Mouse (Mus musculus): Measurements from ENCODE around the gene Gm21983. TPM values are rescaled to one million over a fixed set of nuclear protein-coding genes. Genes with fewer than 3 reads are reported as not detected.
A peak's percentile ranks its signal among the peaks of the same experiment; 100 is the strongest.

Gm21983 gene
- polyA plus RNA-seq (2015; fragmentation: Nextera tagmentation; extraction: Ambion mirVana) = 0.54 and 0.72 TPM in 2 replicates

- Histone ChIP-seq H3K4me3 (ENCODE audit: low read depth, low read length) (no peak within 1 kb of the TSS), H3K9ac (ENCODE audit: low read depth, low read length) (no peak within 1 kb of the TSS), H3K27ac (ENCODE audit: low read length) (peak within 1 kb of the TSS; percentile 47), H3K9me3 (replicated peaks; ENCODE audit: control insufficient read depth, low read length, poor library complexity, severe bottlenecking) (no peaks in the 10 kb centered on the region), H3K4me2 (ENCODE audit: low read length) (no peak within 1 kb of the TSS), H3K27me3 (ENCODE audit: control insufficient read depth, insufficient read depth, low read depth, low read length) (no peaks in the 10 kb centered on the region), H3K4me1 (ENCODE audit: control insufficient read depth, insufficient read depth, low read length) (peaks cover 9% of the 10 kb centered on the region), H3K36me3 (ENCODE audit: control insufficient read depth, insufficient read depth, low read length) (peaks cover 15% of the 10 kb centered on the region)
- ATAC-seq = no peak
- WGBS = 69% methylated on average over 14 of the region's 14 CpGs
These were observed at the start of gene Gm21983, which contains the start of gene Mia for GRCm38 (mm10) chr7:27180837-27181695. Gene Gm21983, minus strand, starts transcription at chr7:27181086. Gene Mia, minus strand, starts transcription at chr7:27181157.

- Histone ChIP-seq H3K27ac (ENCODE audit: low read length) (peak overlapping the region; percentile 84), H3K36me3 (ENCODE audit: control insufficient read depth, insufficient read depth, low read length) (no peaks in the 10 kb centered on the region), H3K4me2 (ENCODE audit: low read length) (peak overlapping the region; percentile 99), H3K9me3 (replicated peaks; ENCODE audit: control insufficient read depth, low read length, poor library complexity, severe bottlenecking) (no peaks in the 10 kb centered on the region), H3K9ac (ENCODE audit: low read depth, low read length) (peak overlapping the region; percentile 80), H3K4me3 (ENCODE audit: low read depth, low read length) (peak overlapping the region; percentile 71), H3K27me3 (ENCODE audit: control insufficient read depth, insufficient read depth, low read depth, low read length) (no peaks in the 10 kb centered on the region), H3K4me1 (ENCODE audit: control insufficient read depth, insufficient read depth, low read length) (peaks cover 54% of the 10 kb centered on the region)
- 15% methylated on average over 6 of the region's 6 CpGs for WGBS
- no peak for ATAC-seq
These were observed 48.0 kb upstream of the Gm21983 start for GRCm38 (mm10) chr7:27228865-27229264.

- H3K4me1 ChIP-seq (ENCODE audit: control insufficient read depth, insufficient read depth, low read length) = peaks cover 54% of the 10 kb centered on the region
- peak within 1 kb of the TSS; percentile 84 for H3K27ac ChIP-seq (ENCODE audit: low read length)
- H3K4me2 ChIP-seq (ENCODE audit: low read length) = peak within 1 kb of the TSS; percentile 99
- no peaks in the 10 kb centered on the region for H3K27me3 ChIP-seq (ENCODE audit: control insufficient read depth, insufficient read depth, low read depth, low read length)
- WGBS = under 1% methylated on average over 46 of the region's 49 CpGs
- H3K4me3 ChIP-seq (ENCODE audit: low read depth, low read length) = peak within 1 kb of the TSS; percentile 71
- H3K36me3 ChIP-seq (ENCODE audit: control insufficient read depth, insufficient read depth, low read length) = no peaks in the 10 kb centered on the region
- ATAC-seq = peak; percentile 73
- H3K9ac ChIP-seq (ENCODE audit: low read depth, low read length) = peak within 1 kb of the TSS; percentile 80
- no peaks in the 10 kb centered on the region for H3K9me3 ChIP-seq (replicated peaks; ENCODE audit: control insufficient read depth, low read length, poor library complexity, severe bottlenecking)
These were observed 47.5 kb upstream of the Gm21983 start, which contains the start of gene Itpkc for GRCm38 (mm10) chr7:27228281-27228821. Gene Itpkc, minus strand, starts transcription at chr7:27228661.

GRCm38 (mm10) chr7:27227676-27228075, 46.8 kb upstream of the Gm21983 start:
- H3K36me3 ChIP-seq (ENCODE audit: control insufficient read depth, insufficient read depth, low read length) = no peaks in the 10 kb centered on the region
- 2% methylated on average over 10 of the region's 10 CpGs for WGBS
- H3K9ac ChIP-seq (ENCODE audit: low read depth, low read length) = peak overlapping the region; percentile 80
- peak; percentile 7; the same call in 1 of the 2 replicates for ATAC-seq
- H3K27ac ChIP-seq (ENCODE audit: low read length) = peak overlapping the region; percentile 84; the same call in 1 of the 2 replicates
- peaks cover 56% of the 10 kb centered on the region for H3K4me1 ChIP-seq (ENCODE audit: control insufficient read depth, insufficient read depth, low read length)
- no peaks in the 10 kb centered on the region for H3K27me3 ChIP-seq (ENCODE audit: control insufficient read depth, insufficient read depth, low read depth, low read length)
- H3K4me3 ChIP-seq (ENCODE audit: low read depth, low read length) = peak overlapping the region; percentile 71
- no peaks in the 10 kb centered on the region for H3K9me3 ChIP-seq (replicated peaks; ENCODE audit: control insufficient read depth, low read length, poor library complexity, severe bottlenecking)
- peak overlapping the region; percentile 99 for H3K4me2 ChIP-seq (ENCODE audit: low read length)

- H3K9me3 ChIP-seq (replicated peaks; ENCODE audit: control insufficient read depth, low read length, poor library complexity, severe bottlenecking) = no peaks in the 10 kb centered on the region
- no peaks in the 10 kb centered on the region for H3K36me3 ChIP-seq (ENCODE audit: control insufficient read depth, insufficient read depth, low read length)
- peak overlapping the region; percentile 99 for H3K4me2 ChIP-seq (ENCODE audit: low read length)
- no peak overlapping the region; the same call in 1 of the 2 replicates for H3K27ac ChIP-seq (ENCODE audit: low read length)
- peak overlapping the region; percentile 71 for H3K4me3 ChIP-seq (ENCODE audit: low read depth, low read length)
- no peaks in the 10 kb centered on the region for H3K27me3 ChIP-seq (ENCODE audit: control insufficient read depth, insufficient read depth, low read depth, low read length)
- 34% methylated on average over 9 of the region's 9 CpGs for WGBS
- peaks cover 54% of the 10 kb centered on the region for H3K4me1 ChIP-seq (ENCODE audit: control insufficient read depth, insufficient read depth, low read length)
- H3K9ac ChIP-seq (ENCODE audit: low read depth, low read length) = peak overlapping the region; percentile 80
- no peak for ATAC-seq
These were observed 46.4 kb upstream of the Gm21983 start for GRCm38 (mm10) chr7:27227276-27227675.

- Histone ChIP-seq H3K4me2 (ENCODE audit: low read length) (peak overlapping the region; percentile 99), H3K27ac (ENCODE audit: low read length) (no peak overlapping the region), H3K27me3 (ENCODE audit: control insufficient read depth, insufficient read depth, low read depth, low read length) (no peaks in the 10 kb centered on the region), H3K4me1 (ENCODE audit: control insufficient read depth, insufficient read depth, low read length) (peaks cover 52% of the 10 kb centered on the region), H3K9me3 (replicated peaks; ENCODE audit: control insufficient read depth, low read length, poor library complexity, severe bottlenecking) (no peaks in the 10 kb centered on the region), H3K9ac (ENCODE audit: low read depth, low read length) (peak overlapping the region; percentile 80), H3K4me3 (ENCODE audit: low read depth, low read length) (peak overlapping the region; percentile 21), H3K36me3 (ENCODE audit: control insufficient read depth, insufficient read depth, low read length) (no peaks in the 10 kb centered on the region)
- 76% methylated on average over 11 of the region's 11 CpGs for WGBS
- no peak for ATAC-seq
These were observed 44.1 kb upstream of the Gm21983 start for GRCm38 (mm10) chr7:27224877-27225575.

GRCm38 (mm10) chr7:27222538-27222937, 41.7 kb upstream of the Gm21983 start:
- no peaks in the 10 kb centered on the region for H3K36me3 ChIP-seq (ENCODE audit: control insufficient read depth, insufficient read depth, low read length)
- no peak overlapping the region for H3K4me3 ChIP-seq (ENCODE audit: low read depth, low read length)
- no peaks in the 10 kb centered on the region for H3K9me3 ChIP-seq (replicated peaks; ENCODE audit: control insufficient read depth, low read length, poor library complexity, severe bottlenecking)
- H3K9ac ChIP-seq (ENCODE audit: low read depth, low read length) = no peak overlapping the region
- ATAC-seq = no peak
- no peaks in the 10 kb centered on the region for H3K27me3 ChIP-seq (ENCODE audit: control insufficient read depth, insufficient read depth, low read depth, low read length)
- 88% methylated on average over 1 of the region's 1 CpGs for WGBS
- no peak overlapping the region for H3K27ac ChIP-seq (ENCODE audit: low read length)
- H3K4me2 ChIP-seq (ENCODE audit: low read length) = no peak overlapping the region
- peaks cover 45% of the 10 kb centered on the region for H3K4me1 ChIP-seq (ENCODE audit: control insufficient read depth, insufficient read depth, low read length)

- H3K4me3 ChIP-seq (ENCODE audit: low read depth, low read length) = no peak overlapping the region
- ATAC-seq = no peak
- no peak overlapping the region for H3K27ac ChIP-seq (ENCODE audit: low read length)
- 90% methylated on average over 6 of the region's 6 CpGs for WGBS
- H3K4me1 ChIP-seq (ENCODE audit: control insufficient read depth, insufficient read depth, low read length) = peaks cover 39% of the 10 kb centered on the region
- H3K4me2 ChIP-seq (ENCODE audit: low read length) = no peak overlapping the region
- no peaks in the 10 kb centered on the region for H3K9me3 ChIP-seq (replicated peaks; ENCODE audit: control insufficient read depth, low read length, poor library complexity, severe bottlenecking)
- no peaks in the 10 kb centered on the region for H3K36me3 ChIP-seq (ENCODE audit: control insufficient read depth, insufficient read depth, low read length)
- no peaks in the 10 kb centered on the region for H3K27me3 ChIP-seq (ENCODE audit: control insufficient read depth, insufficient read depth, low read depth, low read length)
- H3K9ac ChIP-seq (ENCODE audit: low read depth, low read length) = no peak overlapping the region
These were observed 41.1 kb upstream of the Gm21983 start for GRCm38 (mm10) chr7:27221939-27222338.

All from midbrain, embryonic 16.5 days (tissue).